Mouse (Mus musculus): ENCODE measurements around the gene L1td1. TPM values are rescaled to one million over a fixed set of nuclear protein-coding genes. Genes with fewer than 3 reads are reported as not detected.

The L1td1 gene
- polyA plus RNA-seq, 1 experiment from 2014 or later, result not detected

- H3K36me3 ChIP-seq, result no peaks in the 10 kb centered on the region; the same call in 1 of the 2 replicates
- DNase-seq (ENCODE audit: low spot score), result peak; percentile 30
- H3K9me3 ChIP-seq, result no peaks in the 10 kb centered on the region
- H3K27ac ChIP-seq, result peak overlapping the region; percentile 70
- peaks cover 30% of the 10 kb centered on the region for H3K4me1 ChIP-seq (replicated peaks)
- H3K27me3 ChIP-seq (ENCODE audit: insufficient read depth, poor library complexity, severe bottlenecking), result no peaks in the 10 kb centered on the region
- 32% methylated on average over 11 of the region's 11 CpGs for WGBS
- H3K4me3 ChIP-seq, result no peak overlapping the region
Measured at GRCm38 (mm10) chr4:98756141-98756540, 29.6 kb downstream of the L1td1 start.

GRCm38 (mm10) chr4:98758012-98758821 lies 31.7 kb downstream of the L1td1 start:
- H3K27me3 ChIP-seq (ENCODE audit: insufficient read depth, poor library complexity, severe bottlenecking), result no peaks in the 10 kb centered on the region
- no peaks in the 10 kb centered on the region; the same call in 1 of the 2 replicates for H3K36me3 ChIP-seq
- peak; percentile 16 for DNase-seq (ENCODE audit: low spot score)
- H3K27ac ChIP-seq, result peak overlapping the region; percentile 78
- WGBS, result 62% methylated on average over 4 of the region's 4 CpGs
- no peaks in the 10 kb centered on the region for H3K9me3 ChIP-seq
- peaks cover 37% of the 10 kb centered on the region for H3K4me1 ChIP-seq (replicated peaks)
- no peak overlapping the region for H3K4me3 ChIP-seq

DNA sequence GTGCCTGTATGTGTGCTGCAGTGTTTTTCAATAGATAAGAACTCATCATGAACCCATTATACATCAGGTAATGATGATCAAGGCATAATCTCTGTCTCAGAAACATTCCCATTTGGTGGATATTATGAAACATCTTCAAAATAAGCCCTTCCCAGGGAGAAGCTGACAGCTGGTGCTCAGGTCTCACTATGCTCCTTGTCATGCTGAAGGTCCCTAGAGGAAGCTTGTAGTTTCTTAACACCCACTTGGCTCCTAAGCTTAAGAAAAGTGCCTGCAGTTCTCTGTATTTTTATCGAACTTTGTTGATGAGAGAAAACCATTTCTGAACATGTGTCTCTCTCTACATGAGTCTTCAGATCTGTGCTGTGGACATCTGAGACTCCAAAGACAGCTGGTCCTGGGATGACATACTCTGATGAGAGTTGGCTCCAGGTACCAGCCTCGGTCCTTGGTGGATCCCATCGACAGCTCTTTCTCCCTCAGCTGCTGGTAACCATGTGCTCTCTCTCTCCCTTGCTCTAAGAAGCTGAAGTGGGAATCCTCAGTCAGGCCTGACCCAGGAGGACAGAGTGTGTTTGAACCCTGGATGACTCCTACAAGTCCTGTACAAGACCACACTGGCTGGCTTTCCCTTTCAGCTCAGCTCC lies 32.5 kb downstream of the L1td1 start:
- no peak for DNase-seq (ENCODE audit: low spot score)
- WGBS, result 81% methylated on average over 3 of the region's 3 CpGs
- peak overlapping the region; percentile 78; the same call in 1 of the 2 replicates for H3K27ac ChIP-seq
- no peak overlapping the region for H3K4me3 ChIP-seq
- peaks cover 37% of the 10 kb centered on the region for H3K4me1 ChIP-seq (replicated peaks)
- no peaks in the 10 kb centered on the region for H3K27me3 ChIP-seq (ENCODE audit: insufficient read depth, poor library complexity, severe bottlenecking)
- H3K36me3 ChIP-seq, result no peaks in the 10 kb centered on the region; the same call in 1 of the 2 replicates
- no peaks in the 10 kb centered on the region for H3K9me3 ChIP-seq

DNA sequence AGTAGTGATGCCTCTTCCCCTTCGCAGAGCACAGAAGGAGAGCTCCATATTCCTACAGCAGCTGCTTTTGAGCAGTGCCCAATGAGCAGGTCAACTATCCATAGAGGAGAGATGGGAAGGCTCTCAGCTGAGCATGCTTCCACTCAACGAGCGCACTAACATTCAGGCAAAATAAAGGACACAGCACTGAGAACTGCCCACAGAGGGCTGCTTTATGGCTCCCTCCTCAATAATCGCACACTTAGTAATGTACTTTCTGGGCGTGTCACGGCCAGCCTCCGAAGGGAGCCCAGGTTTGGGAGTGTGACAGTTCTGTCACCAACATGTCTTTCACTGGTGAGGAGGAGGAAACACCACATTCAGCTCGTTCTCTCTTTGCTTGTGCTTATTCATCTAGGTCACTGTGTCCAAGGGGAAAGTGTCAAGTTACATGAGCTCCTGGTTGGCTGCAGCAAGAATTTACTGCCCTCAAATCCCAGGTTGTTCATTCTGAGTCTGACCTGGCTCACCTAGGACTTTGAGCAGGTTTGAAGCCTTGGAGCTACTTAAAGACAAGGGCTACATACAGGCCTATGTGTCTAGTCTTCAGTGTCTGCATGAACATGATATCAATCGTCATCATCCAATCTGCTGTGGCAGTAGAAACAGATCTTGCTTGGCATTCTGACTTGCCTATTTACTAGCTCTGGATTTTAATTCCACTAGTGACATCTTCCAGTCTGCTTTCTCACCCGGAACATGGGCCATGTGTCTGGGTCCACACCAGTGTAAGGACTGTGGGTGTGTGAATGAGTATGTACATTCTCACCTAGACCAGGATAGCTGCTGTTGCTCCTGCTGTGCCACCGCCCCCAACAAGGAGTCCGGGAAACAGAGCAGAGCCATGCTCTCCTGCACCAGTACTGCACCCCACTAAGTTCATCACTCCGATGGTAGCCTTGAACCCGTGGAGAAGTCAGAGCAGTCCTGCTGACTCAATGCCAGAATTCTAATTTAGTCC lies 40.9 kb downstream of the L1td1 start:
- DNase-seq (ENCODE audit: low spot score), result no peak
- 0 out of 2 replicates have a peak, but pooled peaks cover 4% of the 10 kb centered on the region for H3K36me3 ChIP-seq
- 80% methylated on average over 14 of the region's 14 CpGs for WGBS

DNA sequence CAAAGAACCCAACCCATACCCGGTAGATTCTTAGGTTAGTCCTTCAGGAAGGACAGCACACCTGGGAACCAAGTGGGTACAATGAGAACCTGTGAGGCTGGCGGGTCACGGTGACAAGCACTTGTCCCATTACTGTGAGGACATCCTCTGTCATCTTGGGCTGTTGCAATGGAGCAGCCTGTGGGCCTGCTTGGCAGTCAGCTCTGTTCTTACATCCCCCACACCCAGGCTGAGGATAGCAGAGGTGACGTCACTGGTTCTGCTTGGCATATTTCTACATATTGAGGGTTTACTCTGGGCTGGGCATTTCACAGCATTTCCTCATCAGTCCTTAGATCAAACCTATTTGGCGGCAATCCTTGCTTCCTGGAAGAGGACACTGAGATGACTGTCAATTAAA lies 47.3 kb downstream of the L1td1 start:
- peaks cover 10% of the 10 kb centered on the region for H3K4me1 ChIP-seq (replicated peaks)
- H3K27me3 ChIP-seq (ENCODE audit: insufficient read depth, poor library complexity, severe bottlenecking), result peaks cover 16% of the 10 kb centered on the region
- 89% methylated on average over 5 of the region's 5 CpGs for WGBS
- H3K4me3 ChIP-seq, result no peak overlapping the region
- no peaks in the 10 kb centered on the region for H3K36me3 ChIP-seq
- no peaks in the 10 kb centered on the region for H3K9me3 ChIP-seq
- no peak for DNase-seq (ENCODE audit: low spot score)
- no peak overlapping the region for H3K27ac ChIP-seq

More for the DNA sequence above, 40.9 kb downstream of the L1td1 start:
- Histone ChIP-seq H3K27me3 (ENCODE audit: insufficient read depth, poor library complexity, severe bottlenecking) (no peaks in the 10 kb centered on the region), H3K27ac (no peak overlapping the region), H3K4me3 (no peak overlapping the region), H3K9me3 (no peaks in the 10 kb centered on the region), H3K4me1 (replicated peaks) (0 out of 2 replicates have a peak, but pooled peaks cover 10% of the 10 kb centered on the region)

GRCm38 (mm10) chr4:98776721-98777427 lies 50.3 kb downstream of the L1td1 start:
- no peaks in the 10 kb centered on the region for H3K36me3 ChIP-seq
- no peaks in the 10 kb centered on the region for H3K9me3 ChIP-seq
- 75% methylated on average over 10 of the region's 10 CpGs for WGBS
- H3K4me3 ChIP-seq, result no peak overlapping the region
- peaks cover 28% of the 10 kb centered on the region for H3K27me3 ChIP-seq (ENCODE audit: insufficient read depth, poor library complexity, severe bottlenecking)
- H3K27ac ChIP-seq, result no peak overlapping the region
- no peak for DNase-seq (ENCODE audit: low spot score)
- peaks cover 20% of the 10 kb centered on the region for H3K4me1 ChIP-seq (replicated peaks)

GRCm38 (mm10) chr4:98777464-98777863 lies 50.9 kb downstream of the L1td1 start:
- H3K27me3 ChIP-seq (ENCODE audit: insufficient read depth, poor library complexity, severe bottlenecking), result peaks cover 28% of the 10 kb centered on the region
- no peaks in the 10 kb centered on the region for H3K9me3 ChIP-seq
- 87% methylated on average over 6 of the region's 6 CpGs for WGBS
- H3K36me3 ChIP-seq, result no peaks in the 10 kb centered on the region
- H3K4me1 ChIP-seq (replicated peaks), result peaks cover 20% of the 10 kb centered on the region
- no peak overlapping the region for H3K4me3 ChIP-seq
- no peak overlapping the region for H3K27ac ChIP-seq
- no peak for DNase-seq (ENCODE audit: low spot score)

- no peak for DNase-seq (ENCODE audit: low spot score)
- Histone ChIP-seq H3K9me3 (no peaks in the 10 kb centered on the region), H3K27ac (peak overlapping the region; percentile 53), H3K4me3 (peak overlapping the region; percentile 27), H3K4me1 (replicated peaks) (peaks cover 20% of the 10 kb centered on the region), H3K36me3 (no peaks in the 10 kb centered on the region), H3K27me3 (ENCODE audit: insufficient read depth, poor library complexity, severe bottlenecking) (peaks cover 28% of the 10 kb centered on the region)
- WGBS, result 9% methylated on average over 16 of the region's 16 CpGs
Measured at GRCm38 (mm10) chr4:98778219-98778618, 51.7 kb downstream of the L1td1 start.

GRCm38 (mm10) chr4:98785851-98786250 lies 59.3 kb downstream of the L1td1 start:
- peaks cover 3% of the 10 kb centered on the region for H3K27me3 ChIP-seq (ENCODE audit: insufficient read depth, poor library complexity, severe bottlenecking)
- DNase-seq (ENCODE audit: low spot score), result no peak
- H3K27ac ChIP-seq, result no peak overlapping the region
- H3K36me3 ChIP-seq, result no peaks in the 10 kb centered on the region
- H3K4me1 ChIP-seq (replicated peaks), result peaks cover 31% of the 10 kb centered on the region
- no peak overlapping the region for H3K4me3 ChIP-seq
- 43% methylated on average over 8 of the region's 8 CpGs for WGBS
- H3K9me3 ChIP-seq, result no peaks in the 10 kb centered on the region

GRCm38 (mm10) chr4:98786281-98786680 lies 59.7 kb downstream of the L1td1 start:
- WGBS, result 31% methylated on average over 3 of the region's 3 CpGs
- Histone ChIP-seq H3K4me1 (replicated peaks) (peaks cover 35% of the 10 kb centered on the region), H3K9me3 (no peaks in the 10 kb centered on the region), H3K36me3 (no peaks in the 10 kb centered on the region), H3K27me3 (ENCODE audit: insufficient read depth, poor library complexity, severe bottlenecking) (peaks cover 5% of the 10 kb centered on the region), H3K27ac (no peak overlapping the region), H3K4me3 (no peak overlapping the region)
- DNase-seq (ENCODE audit: low spot score), result no peak

Data from hindbrain, embryonic 10.5 days (tissue).